Mouse (Mus musculus) A20 (cell line): ENCODE measurements around the gene Gm21788.
"Not testable (repeated sequence)": the region's sequence is repeated elsewhere in the genome, so short reads cannot be mapped to it uniquely, and the experiment has no call there.

ENCODE experiments used
- DNase-seq: peaks from one replicate; pipeline ENCODE4 v3.0.0-alpha.2; 2011; ENCODE audit warnings: low read depth, low spot score

The Gm21788 gene

GRCm38 (mm10) chrY:7404710-7405109 lies at the start of gene Gm21788:
Gene Gm21788, plus strand, starts transcription at chrY:7405010.
- DNase-seq = not testable (repeated sequence)
